Mouse (Mus musculus) effector memory CD4-positive, alpha-beta T cell, adult 5 months (primary cell): ENCODE results near the gene Gcc1. TPM values are rescaled to one million over a fixed set of nuclear protein-coding genes. Genes with fewer than 3 reads are reported as not detected.

ENCODE experiments used
- polyA plus RNA-seq: library from polyadenylated mRNA; unstranded; fragments of 100-300 nt; shearing (Covaris generic); gene quantifications from one replicate; pipeline ENCODE4 v1.2.1, GENCODE M21; 2017

The Gcc1 gene
- polyA plus RNA-seq, result 15.4 TPM

GRCm38 (mm10) chr6:28428290-28428689 is at the start of gene Gcc1:
Gene Gcc1, minus strand, starts transcription at chr6:28428390.

GRCm38 (mm10) chr6:28474839-28475238 is 46.6 kb upstream of the Gcc1 start, which contains the start of gene Snd1:
Gene Snd1, plus strand, starts transcription at chr6:28475139.

GRCm38 (mm10) chr6:28449253-28449652 is 21.1 kb upstream of the Gcc1 start, which contains the start of gene Pax4:
Gene Pax4, minus strand, starts transcription at chr6:28449353.

GRCm38 (mm10) chr6:28427096-28427839 is 922 bp downstream of the Gcc1 start, which contains the start of gene Fscn3:
Gene Fscn3, plus strand, starts transcription at chr6:28427789.

GRCm38 (mm10) chr6:28423313-28423712 is 4.9 kb downstream of the Gcc1 start, which contains the start of gene Arf5:
Gene Arf5, plus strand, starts transcription at chr6:28423560.

GRCm38 (mm10) chr6:28397681-28398203 is 30.4 kb downstream of the Gcc1 start, which contains the start of gene Zfp800:
Gene Zfp800, minus strand, starts transcription at chr6:28398005.

Other genes starting within 250 kb of the Gcc1 start
- 49.0 TPM for gene Zfp800, start 30.4 kb downstream of the Gcc1 start, polyA plus RNA-seq
- gene Arf5, start 4.8 kb downstream of the Gcc1 start, polyA plus RNA-seq, result 244 TPM
- not detected for gene Fscn3, start 601 bp downstream of the Gcc1 start, polyA plus RNA-seq
- gene Pax4, start 21.0 kb upstream of the Gcc1 start, polyA plus RNA-seq, result not detected
- 105 TPM for gene Snd1, start 46.7 kb upstream of the Gcc1 start, polyA plus RNA-seq